ENCODE assay signal across 18 mouse cellular contexts in the genomic region with DNA sequence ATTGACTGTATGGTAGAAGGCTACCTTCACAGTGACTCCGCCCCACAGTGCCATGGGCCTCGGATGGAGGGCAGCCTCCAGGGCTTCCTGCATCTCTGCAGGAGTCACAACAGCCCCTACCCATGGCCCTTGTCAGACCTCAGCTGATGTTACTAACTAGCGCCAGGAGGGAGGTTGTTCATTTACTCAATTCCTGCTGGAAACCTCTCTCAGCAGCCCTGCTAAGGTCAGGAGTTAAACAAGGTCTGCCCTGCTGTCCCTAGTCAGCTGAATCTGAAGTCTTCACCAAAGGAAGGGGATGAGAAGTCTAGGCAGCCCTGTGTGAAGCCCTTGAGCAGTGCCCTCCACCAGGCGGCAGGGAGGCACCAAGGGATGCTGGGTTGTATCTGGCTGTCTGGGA.
"Had no signal": no experiment of that assay in that cellular context is flagged by ENCODE, and none has a peak within 500 bp of the region (broad histone marks: within the 10 kb centered on the region; RNA-seq: fewer than 3 reads in every experiment).

No protein-coding gene starts in this region.

- ATAC-seq: liver, postnatal 0 days; lung, postnatal 0 days; midbrain, embryonic 15.5 days had no signal

- H3K4me3 ChIP-seq: limb, embryonic 12.5 days; limb, embryonic 15.5 days; midbrain, embryonic 12.5 days; midbrain, embryonic 15.5 days; neural tube, embryonic 12.5 days; stomach, embryonic 15.5 days had no signal

- H3K27me3 ChIP-seq: midbrain, embryonic 15.5 days; neural tube, embryonic 12.5 days; stomach, embryonic 15.5 days had no signal

- H3K9ac ChIP-seq: limb, embryonic 12.5 days; limb, embryonic 15.5 days; liver, embryonic 14.5 days; liver, postnatal 0 days; lung, embryonic 14.5 days; midbrain, embryonic 12.5 days; midbrain, embryonic 15.5 days; neural tube, embryonic 12.5 days; stomach, embryonic 15.5 days had no signal

- H3K9me3 ChIP-seq: limb, embryonic 12.5 days; limb, embryonic 15.5 days; midbrain, embryonic 12.5 days; midbrain, embryonic 15.5 days; neural tube, embryonic 12.5 days; stomach, embryonic 15.5 days had no signal

- H3K4me1 ChIP-seq: midbrain, embryonic 12.5 days; neural tube, embryonic 12.5 days had no signal

- DNase-seq: left cerebral cortex, postnatal 4 days; liver, postnatal 0 days; lung, embryonic 14.5 days; retina, postnatal 1 day; right cerebral cortex, postnatal 25 days; spleen, adult 18-20 months; thymus, postnatal 25 days had no signal

- H3K27ac ChIP-seq: kidney, postnatal 0 days; limb, embryonic 12.5 days; limb, embryonic 15.5 days; liver, embryonic 14.5 days; macrophage; midbrain, embryonic 12.5 days; midbrain, embryonic 15.5 days; neural tube, embryonic 12.5 days; stomach, embryonic 15.5 days had no signal

- H3K4me2 ChIP-seq: limb, embryonic 12.5 days; limb, embryonic 15.5 days; liver, embryonic 11.5 days; lung, embryonic 14.5 days; midbrain, embryonic 12.5 days; midbrain, embryonic 15.5 days; neural tube, embryonic 12.5 days; stomach, embryonic 15.5 days had no signal

- H3K36me3 ChIP-seq: limb, embryonic 12.5 days; limb, embryonic 15.5 days; midbrain, embryonic 12.5 days; midbrain, embryonic 15.5 days; neural tube, embryonic 12.5 days; stomach, embryonic 15.5 days had no signal
